ENCODE assay signal across 24 mouse cellular contexts in genomic region chr11:18845900-18846299, GRCm38 (mm10).
DNase-seq lines count a peak whose midpoint lies in the region; ATAC-seq and TF ChIP-seq lines count a peak whose summit lies in the region.
"Had no signal": no experiment of that assay in that cellular context is flagged by ENCODE, and none has a peak within 500 bp of the region (broad histone marks: within the 10 kb centered on the region; RNA-seq: fewer than 3 reads in every experiment).

No protein-coding gene starts in this region.

- H3K27me3 ChIP-seq in embryonic facial prominence, embryonic 14.5 days (replicated peaks; ENCODE audit: control insufficient read depth, insufficient read depth, low read length), result no peaks in the 10 kb centered on the region
- H3K27me3 ChIP-seq in embryonic facial prominence, embryonic 10.5 days (replicated peaks; ENCODE audit: low read depth, poor library complexity, severe bottlenecking), result no peaks in the 10 kb centered on the region
- no peaks in the 10 kb centered on the region for H3K27me3 ChIP-seq in lung, embryonic 14.5 days (ENCODE audit: insufficient read depth, low read length)
- H3K27me3 ChIP-seq: forebrain, embryonic 12.5 days; heart, embryonic 13.5 days; limb, embryonic 15.5 days; midbrain, embryonic 12.5 days; neural tube, embryonic 12.5 days had no signal

- H3K9me3 ChIP-seq in embryonic facial prominence, embryonic 14.5 days (ENCODE audit: control insufficient read depth, low read length), result no peaks in the 10 kb centered on the region
- H3K9me3 ChIP-seq in embryonic facial prominence, embryonic 10.5 days, result no peaks in the 10 kb centered on the region
- no peaks in the 10 kb centered on the region for H3K9me3 ChIP-seq in lung, embryonic 14.5 days (ENCODE audit: low read depth, low read length)
- H3K9me3 ChIP-seq: forebrain, embryonic 12.5 days; heart, embryonic 13.5 days; limb, embryonic 15.5 days; midbrain, embryonic 12.5 days; neural tube, embryonic 12.5 days had no signal

- H3K4me1 ChIP-seq in embryonic facial prominence, embryonic 14.5 days (ENCODE audit: control insufficient read depth, insufficient read depth, low read length), result no peaks in the 10 kb centered on the region; the same call in 1 of the 2 replicates
- H3K4me1 ChIP-seq in embryonic facial prominence, embryonic 10.5 days, result no peaks in the 10 kb centered on the region
- no peaks in the 10 kb centered on the region for H3K4me1 ChIP-seq in lung, embryonic 14.5 days (ENCODE audit: insufficient read depth)
- H3K4me1 ChIP-seq in embryonic fibroblast, embryonic 13.5 days (ENCODE audit: control insufficient read depth, insufficient read depth, low read length), result peaks cover 3% of the 10 kb centered on the region
- H3K4me1 ChIP-seq: forebrain, embryonic 12.5 days; heart, embryonic 13.5 days; midbrain, embryonic 12.5 days; neural tube, embryonic 12.5 days had no signal

- no peak for TF ChIP-seq CTCF in lung, embryonic 14.5 days (IDR thresholded peaks at IDR 0.05; ENCODE audit: low read depth)
- no peak for TF ChIP-seq CTCF in embryonic fibroblast, embryonic 13.5 days (IDR thresholded peaks at IDR 0.05; ENCODE audit: borderline replicate concordance, insufficient read depth, low read length)

- WGBS in embryonic facial prominence, embryonic 14.5 days, result 42% methylated on average over 3 of the region's 3 CpGs
- WGBS in embryonic facial prominence, embryonic 10.5 days, result 91% methylated on average over 3 of the region's 3 CpGs
- WGBS in lung, embryonic 14.5 days, result 68% methylated on average over 3 of the region's 3 CpGs

- no peak for TF ChIP-seq POLR2A in embryonic fibroblast, embryonic 13.5 days (IDR thresholded peaks at IDR 0.05; ENCODE audit: low read depth, low read length)

- peak overlapping the region; percentile 58 for H3K27ac ChIP-seq in embryonic facial prominence, embryonic 14.5 days (replicated peaks; ENCODE audit: low read depth, low read length)
- H3K27ac ChIP-seq in embryonic facial prominence, embryonic 10.5 days (replicated peaks), result no peak overlapping the region
- H3K27ac ChIP-seq in lung, embryonic 14.5 days (ENCODE audit: low read depth), result no peak overlapping the region
- peak overlapping the region; percentile 45; the same call in 1 of the 2 replicates for H3K27ac ChIP-seq in embryonic fibroblast, embryonic 13.5 days (ENCODE audit: insufficient read depth, low read length)
- H3K27ac ChIP-seq: forebrain, embryonic 12.5 days; heart, adult 2 months; heart, embryonic 13.5 days; layer of hippocampus, adult 2 months; limb, embryonic 15.5 days; liver, embryonic 14.5 days; midbrain, embryonic 12.5 days; neural tube, embryonic 12.5 days had no signal

- peak; percentile 62 for DNase-seq in embryonic facial prominence, embryonic 14.5 days (ENCODE audit: low spot score)
- no peak for DNase-seq in embryonic facial prominence, embryonic 10.5 days (ENCODE audit: low spot score)
- DNase-seq in lung, embryonic 14.5 days, result peak; percentile 16
- no peak for DNase-seq in lung, postnatal 14 days
- peak; percentile 24 for DNase-seq in Muller cell, postnatal 12 days (ENCODE audit: inconsistent ontology term)
- DNase-seq in embryo, embryonic 10.5 days (ENCODE audit: low spot score), result no peak
- DNase-seq: adrenal gland, postnatal 36 days; cerebellum, adult 11-12 months; gastrocnemius, postnatal 36 days; heart, adult 2 months; heart, postnatal 14 days; kidney, postnatal 25 days; lung, postnatal 10 days; right cerebral cortex, postnatal 4 days had no signal

- no peaks in the 10 kb centered on the region for H3K36me3 ChIP-seq in embryonic facial prominence, embryonic 14.5 days (ENCODE audit: control insufficient read depth, insufficient read depth, low read length)
- no peaks in the 10 kb centered on the region for H3K36me3 ChIP-seq in embryonic facial prominence, embryonic 10.5 days (replicated peaks)
- H3K36me3 ChIP-seq in lung, embryonic 14.5 days (ENCODE audit: insufficient read depth), result no peaks in the 10 kb centered on the region
- H3K36me3 ChIP-seq: forebrain, embryonic 12.5 days; heart, embryonic 13.5 days; limb, embryonic 15.5 days; midbrain, embryonic 12.5 days; neural tube, embryonic 12.5 days had no signal

- no peak overlapping the region for H3K9ac ChIP-seq in embryonic facial prominence, embryonic 14.5 days (ENCODE audit: low read depth, low read length)
- H3K9ac ChIP-seq in lung, embryonic 14.5 days, result no peak overlapping the region
- H3K9ac ChIP-seq: forebrain, embryonic 12.5 days; heart, embryonic 13.5 days; limb, embryonic 15.5 days; liver, embryonic 14.5 days; midbrain, embryonic 12.5 days; neural tube, embryonic 12.5 days had no signal

- no peak overlapping the region for H3K4me3 ChIP-seq in embryonic facial prominence, embryonic 14.5 days (ENCODE audit: low read depth, low read length)
- no peak overlapping the region for H3K4me3 ChIP-seq in embryonic facial prominence, embryonic 10.5 days
- H3K4me3 ChIP-seq in lung, embryonic 14.5 days (ENCODE audit: low read depth, low read length), result no peak overlapping the region
- no peak overlapping the region for H3K4me3 ChIP-seq in embryonic fibroblast, embryonic 13.5 days (ENCODE audit: insufficient read depth, low read length)
- H3K4me3 ChIP-seq: erythroblast, embryonic 14.5 days; forebrain, embryonic 12.5 days; heart, adult 2 months; heart, embryonic 13.5 days; layer of hippocampus, adult 2 months; limb, embryonic 15.5 days; midbrain, embryonic 12.5 days; neural tube, embryonic 12.5 days had no signal

- ATAC-seq in embryonic facial prominence, embryonic 14.5 days (ENCODE audit: low read depth), result peak; percentile 41; the same call in 1 of the 2 replicates
- no peak for ATAC-seq in lung, embryonic 14.5 days (ENCODE audit: insufficient read depth)
- ATAC-seq: CD4-positive, CD25-positive, alpha-beta regulatory T cell, adult 4 months had no signal

- no peak overlapping the region for H3K4me2 ChIP-seq in embryonic facial prominence, embryonic 14.5 days (ENCODE audit: low read depth, low read length)
- H3K4me2 ChIP-seq in lung, embryonic 14.5 days, result no peak overlapping the region
- H3K4me2 ChIP-seq: forebrain, embryonic 12.5 days; heart, embryonic 13.5 days; limb, embryonic 15.5 days; midbrain, embryonic 12.5 days; neural tube, embryonic 12.5 days had no signal

Comparison
In these comparisons a context has a peak if more than half of its experiments do, and no peak if none do; other contexts are left out.
1. DNase-seq: peak in embryonic facial prominence, embryonic 14.5 days (single experiment), lung, embryonic 14.5 days (single experiment) and Muller cell, postnatal 12 days (single experiment); none in embryonic facial prominence, embryonic 10.5 days (single experiment), lung, postnatal 14 days (single experiment) and embryo, embryonic 10.5 days (single experiment).
2. H3K27ac ChIP-seq: peak in embryonic facial prominence, embryonic 14.5 days (single experiment) and embryonic fibroblast, embryonic 13.5 days (single experiment); none in embryonic facial prominence, embryonic 10.5 days (single experiment) and lung, embryonic 14.5 days (single experiment).